Mouse (Mus musculus) megakaryocyte-erythroid progenitor cell, adult 5-6 weeks (primary cell): Measurements from ENCODE around the gene Nab2. TPM values are rescaled to one million over a fixed set of nuclear protein-coding genes. Genes with fewer than 3 reads are reported as not detected.

Source experiments
- ATAC-seq: replicated peaks from 2 replicates; pipeline ENCODE4 v1.8.0; 2016; ENCODE audit warnings: mild to moderate bottlenecking, inconsistent platforms; ENCODE audit not compliant: severe bottlenecking, poor library complexity, low FRiP score, low TSS enrichment
- total RNA-seq, 2 experiments: library from RNA; stranded (forward) in 1 of 2; stranded (reverse) in 1 of 2; fragments of 200-1000, 215-1000 nt in 1 of 2; fragments of >200 nt in 1 of 2; fragmentation: Nextera tagmentation in 1 of 2; gene quantifications; 2 replicates each; pipeline ENCODE4 v1.2.3; 2014 to 2017

Gene Nab2
- total RNA-seq, 2 experiments from 2014 or later: 2.2 TPM; not detected in 1

DNA sequence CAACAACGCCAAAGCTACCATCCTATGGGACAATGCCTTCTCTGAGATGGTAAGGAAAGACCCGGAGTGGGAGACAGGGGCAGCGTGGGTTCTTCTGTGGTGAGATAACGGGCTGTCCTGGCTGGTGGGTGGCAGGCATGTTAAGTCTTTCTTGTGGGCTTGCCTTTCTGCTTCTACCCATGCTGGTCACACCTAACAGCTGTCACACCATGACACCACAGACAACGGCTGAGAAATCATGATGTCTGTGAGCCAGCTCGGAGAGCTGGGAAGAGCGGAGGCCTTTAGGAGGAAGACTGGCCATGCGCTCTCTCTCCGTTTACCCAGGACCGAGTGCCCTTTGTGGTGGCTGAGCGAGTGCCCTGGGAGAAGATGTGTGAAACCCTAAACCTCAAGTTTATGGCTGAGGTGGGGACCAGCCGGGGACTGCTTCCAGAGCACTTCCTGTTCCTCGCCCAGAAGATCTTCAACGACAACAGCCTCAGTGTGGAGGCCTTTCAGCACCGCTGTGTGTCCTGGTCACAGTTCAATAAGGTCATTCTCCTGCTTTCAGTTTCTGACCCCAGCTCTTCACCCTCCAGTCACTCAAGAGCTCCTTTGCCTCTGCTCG, 13.3 kb downstream of the Nab2 start:
- 0 out of 2 replicates have a peak, but pooled peaks have one; percentile 8 for ATAC-seq

DNA sequence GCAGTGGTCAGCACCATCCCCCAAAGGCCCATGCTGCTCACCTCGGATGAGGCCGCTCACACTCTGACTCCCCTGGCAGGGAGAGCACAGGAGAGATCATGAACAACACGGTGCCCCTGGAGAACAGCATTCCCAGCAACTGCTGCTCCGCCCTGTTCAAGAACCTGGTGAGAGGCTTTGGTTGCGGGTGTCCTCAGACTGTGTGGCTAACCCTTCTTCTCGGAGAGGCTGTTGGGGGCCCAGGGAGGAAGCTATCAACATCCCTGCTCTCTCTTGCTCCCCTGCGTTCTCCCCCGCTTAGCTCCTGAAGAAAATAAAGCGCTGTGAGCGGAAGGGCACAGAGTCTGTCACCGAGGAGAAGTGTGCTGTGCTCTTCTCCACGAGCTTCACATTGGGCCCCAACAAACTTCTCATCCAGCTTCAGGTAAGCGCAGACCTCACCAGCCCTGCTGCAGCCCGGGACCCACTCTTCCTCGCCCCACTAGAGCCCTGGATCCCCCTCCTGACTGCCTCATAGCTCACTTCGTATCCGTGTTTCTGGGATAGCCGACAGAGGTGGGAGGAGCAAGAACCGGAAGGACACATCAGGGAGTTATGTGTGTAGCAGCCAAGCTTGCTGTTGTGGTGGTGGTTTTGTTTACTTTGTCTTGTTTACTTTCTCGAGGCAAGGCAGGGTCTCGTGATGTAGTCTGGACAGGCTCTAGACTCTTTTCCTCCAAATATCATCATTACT, 15.3 kb downstream of the Nab2 start:
- ATAC-seq: no peak

DNA sequence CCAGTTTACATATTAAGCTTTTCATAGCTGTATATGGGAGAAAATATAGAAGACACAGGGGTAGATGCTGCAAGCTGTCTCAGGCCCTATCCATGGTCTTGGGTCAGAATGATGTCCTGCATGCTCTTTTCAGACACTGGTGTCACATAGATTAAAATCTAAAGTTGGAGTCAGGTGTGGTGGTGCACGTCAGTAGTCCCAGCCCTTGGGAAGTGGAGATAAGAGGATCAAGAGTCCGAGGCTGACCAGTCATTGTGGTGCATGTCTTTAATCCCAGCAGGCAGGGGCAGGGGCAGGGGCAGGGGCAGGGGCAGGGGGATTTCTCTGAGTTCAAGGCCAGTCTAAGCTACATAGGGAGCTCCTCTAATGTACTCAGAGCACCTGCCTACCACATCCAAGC, 22.6 kb downstream of the Nab2 start:
- ATAC-seq: no peak

DNA sequence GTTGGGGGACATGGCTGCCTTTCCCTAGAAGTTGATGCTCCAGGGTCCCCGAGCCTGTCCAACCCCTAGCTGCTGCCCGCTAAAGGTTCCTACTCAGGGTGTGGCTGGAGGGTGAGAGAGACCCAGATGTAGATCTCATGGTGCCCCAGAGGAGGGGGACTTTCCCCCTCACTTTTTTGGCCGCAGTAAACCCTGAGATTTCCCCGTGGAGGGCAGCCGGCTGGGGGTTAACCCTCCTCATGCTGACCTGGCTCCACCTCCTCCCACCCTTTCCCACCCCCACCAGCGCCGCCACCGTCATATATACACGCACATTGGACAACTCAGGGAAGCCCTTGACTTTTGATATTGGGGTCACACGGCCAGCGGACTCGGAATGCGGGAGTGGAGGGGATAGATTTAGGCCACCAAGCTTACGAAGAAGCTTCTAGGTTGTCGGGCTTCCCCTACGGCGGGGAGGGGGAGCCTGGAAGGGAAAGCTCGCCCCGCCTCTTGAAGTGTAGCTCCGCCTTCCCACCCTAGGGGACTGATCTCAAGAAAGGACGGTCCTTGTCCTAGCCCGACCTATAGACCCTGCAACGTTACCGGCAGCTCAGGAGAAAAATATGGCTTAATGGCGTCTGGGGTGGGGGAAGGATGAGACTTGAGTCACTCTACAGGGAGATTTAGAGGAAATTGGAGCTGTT, 24.7 kb downstream of the Nab2 start:
- peak; percentile 66 for ATAC-seq

DNA sequence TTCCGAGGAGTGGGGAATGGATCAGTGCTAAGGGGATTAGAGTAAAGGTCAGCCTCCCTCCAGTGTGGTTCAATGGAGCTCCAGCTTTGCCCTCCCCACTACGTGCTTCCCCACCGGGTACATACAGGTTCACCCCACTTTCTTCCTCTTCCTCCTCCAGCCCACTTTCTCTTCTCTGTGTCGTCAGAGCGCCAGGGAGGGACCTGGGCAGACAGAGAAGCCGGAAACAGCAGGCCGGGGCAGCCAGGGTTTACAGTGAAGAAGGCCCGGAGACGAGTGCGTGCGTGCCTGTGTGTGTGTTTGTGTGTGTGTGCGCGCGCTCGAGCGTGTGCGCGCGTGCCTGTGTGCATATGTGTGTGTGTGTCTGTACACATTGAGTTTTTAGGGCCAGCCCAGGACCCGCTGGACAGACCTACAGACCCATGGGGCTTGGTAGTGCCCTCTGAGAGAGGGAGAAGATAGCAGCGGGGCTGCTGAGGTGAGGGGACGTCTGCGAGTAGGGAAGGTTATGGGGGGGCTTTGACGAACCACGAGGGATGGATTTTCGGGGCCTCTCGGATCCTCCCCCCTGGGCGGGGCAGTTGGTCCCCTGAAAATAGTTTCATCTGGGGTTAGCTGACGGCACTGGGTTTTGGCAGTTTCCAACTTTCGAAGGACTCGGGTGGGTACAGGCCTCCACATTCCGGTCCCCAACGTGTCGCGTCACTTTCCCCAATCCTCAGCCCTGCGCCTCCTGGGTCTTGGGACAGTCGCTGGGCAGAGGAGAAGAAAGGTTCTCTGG, 25.4 kb downstream of the Nab2 start, which contains the start of gene Stat6:
TSS of gene Stat6 (plus strand) at position 215 of the 781 bp plus-strand sequence.
- peak; percentile 87 for ATAC-seq

DNA sequence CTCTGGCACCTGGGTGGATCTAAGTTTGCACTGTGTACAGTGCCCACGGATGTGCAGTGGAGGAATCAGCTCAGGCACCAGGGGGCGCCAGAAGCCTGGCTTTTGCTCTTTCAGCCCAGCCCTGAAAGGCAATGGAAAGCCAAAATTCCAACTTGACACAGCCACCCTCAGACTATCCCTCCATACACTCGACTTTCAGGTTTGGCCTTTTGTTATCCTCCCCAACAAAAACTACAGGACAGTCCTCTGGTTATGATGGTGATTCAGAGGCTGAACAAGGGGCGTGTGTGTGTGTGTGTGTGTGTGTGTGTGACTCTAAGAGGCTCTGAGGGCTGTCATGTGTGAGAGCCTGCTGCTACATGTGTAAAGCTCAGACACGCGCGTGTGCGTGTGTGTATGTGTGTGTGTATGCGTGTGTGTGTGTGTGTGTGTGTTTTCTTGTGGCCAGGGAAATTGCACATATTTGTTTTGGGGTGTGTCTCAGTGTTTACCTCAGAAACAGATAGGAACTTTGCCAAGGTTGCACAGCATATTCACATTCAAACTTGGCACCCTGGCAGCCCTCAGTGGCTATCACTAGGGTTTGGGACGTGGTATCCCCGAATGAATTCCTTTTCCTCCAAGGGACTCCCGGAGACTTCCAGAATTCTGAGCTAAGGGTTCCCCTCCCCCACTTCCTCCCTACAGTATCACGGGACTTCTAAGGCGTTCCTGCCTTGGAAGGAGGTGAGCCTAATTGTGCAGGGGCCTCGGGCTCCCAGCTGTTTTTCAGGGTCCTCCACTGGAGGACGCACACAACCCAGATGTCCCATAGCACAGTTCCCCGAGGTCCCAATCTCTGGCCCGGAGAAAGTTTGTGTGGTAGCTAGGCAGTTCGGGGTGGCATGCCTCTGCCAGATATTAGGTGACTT, 26.3 kb downstream of the Nab2 start:
- peak; percentile 46 for ATAC-seq

DNA sequence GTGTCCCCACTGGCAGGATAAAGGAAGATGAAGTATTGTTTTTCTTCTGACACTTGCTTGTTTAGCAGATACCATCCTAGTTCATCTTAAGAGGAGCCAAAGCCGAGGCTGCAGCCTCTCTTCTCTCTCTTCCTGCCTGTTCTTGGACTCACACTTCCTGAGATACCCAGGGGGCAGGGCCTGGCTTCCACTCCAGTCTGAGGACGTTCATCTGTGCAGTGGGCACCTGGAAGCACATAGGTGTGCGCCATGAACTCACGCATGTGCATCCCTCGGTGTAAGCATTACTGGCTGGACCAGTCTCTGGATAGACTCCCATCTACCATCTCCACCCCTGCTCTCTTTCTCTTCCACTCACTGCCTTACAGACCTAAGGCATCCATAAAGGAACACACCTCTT, 27.9 kb downstream of the Nab2 start:
- ATAC-seq: no peak

DNA sequence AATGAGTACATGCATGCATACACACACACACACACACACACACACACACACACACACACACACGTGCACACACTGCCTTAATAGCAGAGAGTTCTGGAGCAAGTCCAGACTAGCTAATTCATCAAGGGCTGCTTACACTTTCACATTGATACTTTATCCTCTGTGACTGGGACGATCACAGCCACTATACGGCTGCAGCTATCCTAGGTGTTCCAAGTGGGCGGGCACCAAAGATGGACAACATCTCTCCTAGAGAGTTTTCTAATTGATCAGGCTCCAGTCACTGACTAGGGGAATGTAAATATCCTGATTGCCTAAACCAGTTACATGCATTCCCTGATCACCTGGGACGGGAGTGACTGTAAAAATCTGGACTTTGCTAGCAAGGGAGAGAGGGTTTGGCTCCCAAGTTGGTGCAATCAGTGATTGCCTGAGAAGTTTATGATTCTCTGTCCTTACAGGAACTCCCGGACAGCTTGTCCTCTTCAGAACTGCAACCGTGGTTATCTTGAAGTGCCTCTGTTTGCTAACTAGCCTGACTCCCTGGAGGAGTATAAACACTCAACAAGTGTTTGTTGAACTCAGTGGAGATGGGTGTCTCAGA, 35.6 kb downstream of the Nab2 start:
- ATAC-seq: no peak

DNA sequence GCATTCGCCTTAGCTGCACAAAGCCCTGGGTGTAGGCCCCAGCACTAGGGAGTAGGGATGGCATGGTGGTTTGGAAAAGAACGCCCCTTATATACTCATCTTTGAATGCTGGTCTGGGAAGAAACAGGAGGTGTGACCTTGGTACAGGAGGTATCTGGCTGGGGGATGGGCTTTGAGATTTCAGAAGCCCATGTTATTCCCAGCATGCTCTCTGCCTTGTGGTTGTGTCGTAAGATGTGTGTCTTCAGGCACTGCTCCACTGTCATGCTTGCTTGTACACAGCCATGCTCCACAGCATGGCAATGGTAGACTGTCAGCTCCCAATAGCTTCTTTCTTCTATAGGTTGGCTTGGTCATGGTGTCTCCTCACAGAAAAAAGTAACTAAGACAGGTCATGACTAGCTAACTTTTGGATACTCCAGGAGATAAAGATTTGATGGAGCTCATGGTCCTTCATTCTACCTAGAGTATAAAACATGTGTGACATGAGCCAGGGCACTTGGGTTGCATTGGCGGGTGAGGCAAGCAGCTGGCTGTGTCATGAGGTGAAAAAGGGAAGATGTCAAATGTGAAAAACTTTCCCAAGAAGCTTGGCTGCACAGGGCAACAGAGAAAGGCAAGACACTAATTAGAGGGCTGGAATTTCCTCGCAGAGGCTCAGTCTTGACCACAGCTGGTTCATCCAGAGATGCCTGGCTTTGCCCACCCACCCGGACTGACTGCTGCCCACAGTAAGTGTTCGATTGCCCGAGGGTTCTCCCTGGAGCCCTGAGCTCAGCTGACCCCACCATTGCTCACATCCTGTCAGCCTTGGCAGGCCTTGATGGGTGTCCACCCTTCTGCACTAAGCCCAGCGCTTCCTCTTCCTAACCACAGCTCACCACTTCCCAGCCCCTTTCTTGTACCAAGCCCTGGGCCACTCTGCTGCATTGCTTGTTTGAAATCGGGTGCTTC, 36.8 kb downstream of the Nab2 start:
- no peak for ATAC-seq

DNA sequence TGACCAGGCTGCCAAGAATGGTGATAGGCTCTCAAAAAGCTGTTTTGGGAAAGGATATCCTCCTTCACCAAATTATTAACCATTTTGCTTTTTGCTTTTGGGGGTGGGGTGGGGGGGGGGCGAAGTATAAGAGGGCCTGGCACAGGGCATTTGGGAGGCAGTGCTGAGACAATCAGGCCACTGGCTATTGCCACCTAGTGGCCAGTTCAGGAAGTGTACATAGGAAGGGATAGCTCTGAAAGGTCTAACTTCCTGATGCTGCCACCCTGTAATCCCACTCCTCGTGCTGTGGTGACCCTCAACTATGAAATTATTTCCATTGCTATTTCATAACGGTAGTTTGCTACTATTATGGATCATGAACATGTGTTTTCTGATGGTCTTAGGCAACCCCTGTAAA, 41.9 kb downstream of the Nab2 start:
- ATAC-seq: no peak

DNA sequence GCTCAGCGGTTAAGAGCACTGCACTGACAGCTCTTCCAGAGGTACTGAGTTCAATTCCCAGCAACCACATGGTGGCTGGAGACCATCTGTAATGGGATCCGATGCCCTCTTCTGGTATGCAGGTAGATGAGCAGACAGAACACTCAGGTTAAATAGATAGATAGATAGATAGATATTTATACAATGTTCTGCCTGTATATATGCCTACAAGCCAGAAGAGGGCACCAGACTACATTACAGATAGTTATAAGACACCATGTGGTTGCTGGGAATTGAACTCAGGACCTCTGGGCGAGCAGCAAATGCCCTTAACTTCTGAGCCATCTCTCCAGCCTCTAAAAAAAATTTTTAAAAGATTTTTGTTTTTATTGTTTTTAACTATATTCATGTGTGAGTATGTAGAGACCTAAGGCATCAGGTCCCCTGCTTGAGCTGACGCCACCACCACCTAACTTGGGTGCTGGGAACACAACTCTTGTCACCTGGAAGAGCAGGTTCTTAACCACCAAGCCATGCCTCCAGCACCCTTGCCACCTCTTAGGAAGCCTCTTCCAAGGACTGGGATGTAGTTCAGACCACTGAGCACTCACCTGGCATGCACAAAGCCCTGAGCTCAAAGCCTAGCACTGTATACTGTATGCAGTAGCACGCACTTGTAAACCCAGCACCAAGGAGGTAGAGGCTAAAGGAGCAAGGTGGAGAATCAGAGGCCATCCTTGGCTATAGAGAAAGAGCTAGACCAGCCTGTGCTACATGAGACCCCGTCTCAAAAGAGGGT, 44.7 kb downstream of the Nab2 start:
- ATAC-seq: no peak

DNA sequence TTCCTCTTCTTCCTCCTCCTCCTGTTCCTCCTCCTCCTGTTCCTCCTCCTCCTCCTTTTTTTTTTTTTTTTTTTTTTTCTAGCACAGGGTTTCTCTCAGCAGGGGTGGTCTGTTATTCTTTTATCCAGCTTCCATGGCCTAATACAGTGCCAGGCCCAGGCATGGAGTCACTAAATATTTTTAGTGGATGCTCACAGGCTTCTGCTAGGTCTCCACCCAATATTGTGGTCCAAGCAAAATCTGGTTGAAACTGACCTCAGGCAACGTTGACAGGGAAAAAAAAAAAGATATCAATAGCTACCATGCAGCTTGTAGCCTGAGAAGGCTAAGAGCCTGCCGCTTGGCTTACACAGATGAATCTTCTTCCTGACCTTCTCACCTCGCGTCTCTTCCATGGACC, 45.7 kb downstream of the Nab2 start:
- no peak for ATAC-seq

DNA sequence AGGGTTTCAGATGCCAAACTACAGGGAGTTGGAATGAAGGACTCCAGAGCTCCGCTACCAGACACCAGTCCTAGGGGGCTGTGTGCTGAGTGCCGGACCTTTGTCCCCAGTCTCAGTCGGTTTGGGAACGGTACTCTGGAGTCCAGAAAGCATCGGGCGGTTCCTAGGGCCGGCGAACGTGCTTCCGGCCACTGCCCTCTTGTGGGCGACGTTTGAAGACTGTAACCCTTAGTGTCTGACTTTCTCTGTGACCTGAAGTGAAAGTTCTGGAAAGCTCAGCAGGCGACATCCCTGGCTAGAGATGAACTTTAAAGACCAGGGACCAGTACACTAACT, 46.3 kb downstream of the Nab2 start:
- peak; percentile 33; the same call in 1 of the 2 replicates for ATAC-seq

DNA sequence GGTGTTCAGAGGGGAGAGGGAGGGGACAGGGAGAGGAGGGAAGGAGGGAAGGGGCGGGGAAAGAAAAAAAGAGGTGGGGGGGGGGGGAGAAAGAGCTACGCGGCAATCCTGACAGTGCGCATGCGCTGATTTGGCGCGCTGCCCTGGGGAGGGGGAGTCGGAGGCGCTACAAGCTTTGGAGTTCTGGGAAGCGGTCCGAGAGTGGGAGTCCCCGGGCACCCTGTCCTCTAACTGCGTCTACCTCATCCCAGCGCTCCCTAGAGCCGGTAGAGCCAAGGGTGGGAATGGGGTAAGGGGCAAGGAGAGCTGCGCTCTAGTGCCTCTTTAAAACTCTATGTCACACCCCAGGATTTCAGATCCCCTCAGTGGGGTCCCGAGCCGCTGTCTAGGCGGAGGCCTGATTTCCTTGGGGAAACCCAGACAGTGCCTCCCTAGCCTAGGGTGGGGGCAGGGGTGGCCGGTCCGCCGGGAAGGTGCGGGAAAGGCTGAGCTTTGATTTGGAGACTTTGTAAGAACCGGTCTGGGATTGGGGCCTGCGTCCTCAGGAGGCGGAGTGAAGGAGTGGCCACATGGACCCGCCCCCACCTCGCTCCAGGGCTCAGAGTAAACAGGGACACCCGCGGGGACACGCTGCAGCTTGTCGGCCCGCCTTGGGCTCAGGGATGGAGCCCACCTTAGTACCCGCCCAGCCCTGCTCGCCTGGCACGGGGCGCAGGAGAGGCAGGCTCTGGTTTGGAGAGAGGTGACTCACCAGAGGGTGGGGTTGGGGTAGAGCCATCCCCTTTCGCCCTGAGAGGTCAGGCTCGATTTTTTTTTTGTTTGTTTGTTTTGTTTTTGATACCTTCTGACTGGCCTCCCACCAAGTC, 46.9 kb downstream of the Nab2 start:
- ATAC-seq: peak; percentile 60

DNA sequence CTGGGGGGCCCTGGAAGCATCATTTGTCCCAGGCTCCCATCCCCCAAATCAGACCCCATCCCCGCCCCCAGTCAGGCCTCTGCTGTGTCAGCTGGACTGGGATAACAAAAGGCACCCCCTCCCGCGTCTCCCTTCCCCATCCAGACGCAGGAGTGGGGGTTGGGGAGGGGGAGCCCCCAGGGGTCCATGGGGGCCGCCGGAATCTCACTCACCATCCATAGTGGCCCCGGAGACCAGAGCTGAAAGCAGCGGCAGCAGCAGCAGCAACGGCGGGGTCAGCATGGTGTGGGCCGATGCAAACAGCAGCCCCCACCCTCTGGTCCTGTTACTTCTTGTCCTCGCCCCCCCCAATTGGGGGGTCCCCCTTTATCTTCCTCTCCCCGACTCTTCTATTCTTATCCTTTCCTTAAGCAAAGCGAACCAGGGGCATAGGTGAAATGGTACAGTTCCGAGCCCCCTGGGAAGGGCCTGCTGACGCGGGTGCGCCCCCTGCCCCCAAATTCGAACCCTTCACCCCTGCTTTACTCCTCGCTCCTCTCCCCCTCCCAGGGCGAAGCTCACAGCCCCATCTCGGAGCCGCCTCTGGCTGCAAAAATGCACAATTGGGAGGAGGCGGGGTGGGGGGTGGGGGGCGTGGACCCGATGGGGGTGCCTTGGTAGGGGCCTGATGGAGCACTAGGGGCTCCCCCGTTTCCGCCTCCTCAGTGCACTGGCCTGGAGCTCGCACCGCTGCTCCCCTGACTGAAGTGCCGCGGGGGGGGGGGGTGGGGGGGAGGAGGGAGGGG, 47.8 kb downstream of the Nab2 start, which contains the start of gene Lrp1:
TSS of gene Lrp1 (minus strand) at position 743 of the 785 bp plus-strand sequence.
- no peak for ATAC-seq
